Mouse (Mus musculus) embryonic fibroblast, embryonic 13.5 days (primary cell): ENCODE results near the gene Arl15.

Experiments
- CTCF ChIP-seq: IDR thresholded peaks from 2 replicates; pipeline ENCODE4 v1.5.1; 2011; ENCODE audit warnings: mild to moderate bottlenecking, control low read depth, low read length, moderate library complexity, borderline replicate concordance; ENCODE audit not compliant: insufficient read depth
- POLR2A ChIP-seq: IDR thresholded peaks from 2 replicates; pipeline ENCODE4 v1.6.1; 2011; ENCODE audit warnings: low read depth, mild to moderate bottlenecking, control low read depth, low read length, moderate library complexity

GRCm38 (mm10) chr13:113860816-113861215 is 66.5 kb downstream of the Arl15 start:
- no peak for TF ChIP-seq CTCF
- TF ChIP-seq POLR2A, result no peak
